Comparison of ENCODE assay signal across 9 mouse cellular contexts in genomic region chr11:12035916-12036910, GRCm38 (mm10). TPM values are rescaled to one million over a fixed set of nuclear protein-coding genes. Genes with fewer than 3 reads are reported as not detected.
A peak's percentile ranks its signal among the peaks of the same experiment; 100 is the strongest.
DNase-seq lines count a peak whose midpoint lies in the region; ATAC-seq lines count a peak whose summit lies in the region.
"Had no signal": no experiment of that assay in that cellular context is flagged by ENCODE, and none has a peak within 500 bp of the region (broad histone marks: within the 10 kb centered on the region; RNA-seq: fewer than 3 reads in every experiment).

No protein-coding gene starts in this region.

- WGBS in kidney, embryonic 15.5 days: 2% methylated on average over 59 of the region's 65 CpGs
- WGBS in forebrain, embryonic 16.5 days: 1% methylated on average over 55 of the region's 65 CpGs
- WGBS in kidney, embryonic 16.5 days: 2% methylated on average over 63 of the region's 65 CpGs

- peaks cover 93% of the 10 kb centered on the region for H3K27me3 ChIP-seq in kidney, embryonic 15.5 days
- H3K27me3 ChIP-seq in forebrain, embryonic 16.5 days (replicated peaks; ENCODE audit: control insufficient read depth, insufficient read depth, low read length): peaks cover 74% of the 10 kb centered on the region
- peaks cover 72% of the 10 kb centered on the region for H3K27me3 ChIP-seq in kidney, embryonic 16.5 days (ENCODE audit: insufficient read depth, low read length)

- H3K9ac ChIP-seq in kidney, embryonic 15.5 days: peak overlapping the region; percentile 87
- H3K9ac ChIP-seq in forebrain, embryonic 16.5 days (replicated peaks; ENCODE audit: low read depth, low read length): peak overlapping the region; percentile 52
- H3K9ac ChIP-seq in kidney, embryonic 16.5 days (replicated peaks; ENCODE audit: low read length): peak overlapping the region; percentile 87

- no peaks in the 10 kb centered on the region for H3K9me3 ChIP-seq in kidney, embryonic 15.5 days (replicated peaks)
- no peaks in the 10 kb centered on the region; the same call in 1 of the 2 replicates for H3K9me3 ChIP-seq in forebrain, embryonic 16.5 days (ENCODE audit: control insufficient read depth, low read length)
- no peaks in the 10 kb centered on the region; the same call in 1 of the 2 replicates for H3K9me3 ChIP-seq in kidney, embryonic 16.5 days (ENCODE audit: low read length)

- H3K27ac ChIP-seq in kidney, embryonic 15.5 days: peak overlapping the region; percentile 89
- peak overlapping the region; percentile 14; the same call in 1 of the 2 replicates for H3K27ac ChIP-seq in forebrain, embryonic 16.5 days (ENCODE audit: low read length)
- H3K27ac ChIP-seq in kidney, embryonic 16.5 days (ENCODE audit: low read length): peak overlapping the region; percentile 86

- no peak; the same call in 1 of the 2 replicates for ATAC-seq in kidney, embryonic 15.5 days (replicated peaks; ENCODE audit: low FRiP score)
- ATAC-seq in forebrain, embryonic 16.5 days: 0 out of 2 replicates have a peak, but pooled peaks have one; percentile 3
- ATAC-seq in kidney, embryonic 16.5 days (ENCODE audit: low FRiP score, low TSS enrichment): peak; percentile 5; the same call in 1 of the 2 replicates
- peak; percentile 63 for ATAC-seq in megakaryocyte progenitor cell, adult 5-6 weeks (replicated peaks; ENCODE audit: poor library complexity)

- H3K4me3 ChIP-seq in kidney, embryonic 15.5 days (replicated peaks): peak overlapping the region; percentile 67
- peak overlapping the region; percentile 51 for H3K4me3 ChIP-seq in forebrain, embryonic 16.5 days (replicated peaks; ENCODE audit: low read length)
- H3K4me3 ChIP-seq in kidney, embryonic 16.5 days (ENCODE audit: low read length): peak overlapping the region; percentile 58
- H3K4me3 ChIP-seq: myocyte had no signal

- DNase-seq in kidney, postnatal 14 days: no peak
- no peak for DNase-seq in frontal cortex, postnatal 36 days (ENCODE audit: low spot score in 2 of 2)
- no peak for DNase-seq in layer of hippocampus, postnatal 25 days (ENCODE audit: extremely low spot score in 1 of 2, low spot score in 1 of 2)
- DNase-seq in cerebellum, adult 11-12 months: no peak

- peaks cover 16% of the 10 kb centered on the region for H3K4me1 ChIP-seq in kidney, embryonic 15.5 days
- peaks cover 9% of the 10 kb centered on the region for H3K4me1 ChIP-seq in forebrain, embryonic 16.5 days (replicated peaks; ENCODE audit: control insufficient read depth, insufficient read depth, low read length)
- H3K4me1 ChIP-seq in kidney, embryonic 16.5 days (ENCODE audit: insufficient read depth, low read length): peaks cover 9% of the 10 kb centered on the region

- H3K4me2 ChIP-seq in kidney, embryonic 15.5 days: peak overlapping the region; percentile 57
- peak overlapping the region; percentile 54 for H3K4me2 ChIP-seq in forebrain, embryonic 16.5 days (ENCODE audit: low read length)
- peak overlapping the region; percentile 65 for H3K4me2 ChIP-seq in kidney, embryonic 16.5 days (replicated peaks; ENCODE audit: low read depth, low read length)

- H3K36me3 ChIP-seq in kidney, embryonic 15.5 days: 0 out of 2 replicates have a peak, but pooled peaks cover 3% of the 10 kb centered on the region
- no peaks in the 10 kb centered on the region for H3K36me3 ChIP-seq in forebrain, embryonic 16.5 days (ENCODE audit: control insufficient read depth, insufficient read depth)
- H3K36me3 ChIP-seq in kidney, embryonic 16.5 days (ENCODE audit: insufficient read depth, low read length): no peaks in the 10 kb centered on the region

RNA-seq across cellular contexts. Expression of gene Grb10, which starts 2.3 kb away (rescaled TPM):
- 390 and 413 TPM in 2 replicates for polyA plus RNA-seq in kidney, embryonic 15.5 days (2015; fragmentation: Nextera tagmentation; extraction: Ambion mirVana)
- 94.2 and 95.2 TPM in 2 replicates for polyA plus RNA-seq in forebrain, embryonic 16.5 days (2015; fragmentation: Nextera tagmentation; extraction: Ambion mirVana)
- polyA plus RNA-seq in kidney, embryonic 16.5 days (2015; fragmentation: Nextera tagmentation; extraction: Ambion mirVana): 374 and 409 TPM in 2 replicates
- 8.3 and 13.5 TPM in 2 replicates for total RNA-seq in megakaryocyte progenitor cell, adult 5-6 weeks (2015)
- total RNA-seq in megakaryocyte progenitor cell, adult 5-6 weeks (2017): 4.5 and 12.8 TPM in 2 replicates
- total RNA-seq in layer of hippocampus, postnatal 25 days (2021): 10 to 100 TPM; 21.6 to 22.0 TPM

Comparison
In these comparisons a context has a peak if more than half of its experiments do, and no peak if none do; other contexts are left out.
1. H3K27ac ChIP-seq: peak in every context shown above with its lines; median percentile 89 in kidney, embryonic 15.5 days; 86 in kidney, embryonic 16.5 days; 14 in forebrain, embryonic 16.5 days.